Mouse (Mus musculus) gonadal fat pad, adult 2 months (tissue): ENCODE results near the gene Slc2a13. TPM values are rescaled to one million over a fixed set of nuclear protein-coding genes. Genes with fewer than 3 reads are reported as not detected.

Experiments
- DNase-seq: peaks from one replicate; pipeline ENCODE4 v3.0.0-alpha.2; 2012; ENCODE audit warnings: low read depth
- polyA plus RNA-seq: library from polyadenylated mRNA; depleted of rRNA; stranded (reverse); fragments of >200 nt; gene quantifications from 2 replicates; pipeline ENCODE4 v1.2.3, GENCODE M21; 2012; rRNA removed

The Slc2a13 gene
- polyA plus RNA-seq, 1 experiment, result 1.8 TPM

GRCm38 (mm10) chr15:91275961-91276360 is 297.1 kb downstream of the Slc2a13 start:
- DNase-seq, result no peak

- no peak for DNase-seq
Observed at GRCm38 (mm10) chr15:91268532-91268931, 304.5 kb downstream of the Slc2a13 start.

GRCm38 (mm10) chr15:91263926-91264325 is 309.1 kb downstream of the Slc2a13 start:
- DNase-seq, result no peak

GRCm38 (mm10) chr15:91260578-91260977 is 312.5 kb downstream of the Slc2a13 start:
- DNase-seq, result no peak

- no peak for DNase-seq
Observed at GRCm38 (mm10) chr15:91257140-91257539, 315.9 kb downstream of the Slc2a13 start.

GRCm38 (mm10) chr15:91255308-91255707 is 317.8 kb downstream of the Slc2a13 start:
- peak; percentile 42 for DNase-seq

GRCm38 (mm10) chr15:91252956-91253355 is 320.1 kb downstream of the Slc2a13 start:
- no peak for DNase-seq

GRCm38 (mm10) chr15:91251544-91252408 is 321.3 kb downstream of the Slc2a13 start:
- no peak for DNase-seq

- no peak for DNase-seq
Observed at GRCm38 (mm10) chr15:91250815-91251214, 322.2 kb downstream of the Slc2a13 start.

- DNase-seq, result no peak
Observed at GRCm38 (mm10) chr15:91240683-91241335, 332.3 kb downstream of the Slc2a13 start.

- no peak for DNase-seq
Observed at GRCm38 (mm10) chr15:91237294-91237693, 335.8 kb downstream of the Slc2a13 start.

Other genes with a start within 250 kb of the Slc2a13 start
- gene Lrrk2, start 99.9 kb upstream of the Slc2a13 start, polyA plus RNA-seq, result 2.3 and 2.6 TPM in 2 replicates